Mouse (Mus musculus) megakaryocyte, adult 5-6 weeks (primary cell): ENCODE results near the gene Parvb. TPM values are rescaled to one million over a fixed set of nuclear protein-coding genes. Genes with fewer than 3 reads are reported as not detected.
"Not testable (repeated sequence)": the region's sequence is repeated elsewhere in the genome, so short reads cannot be mapped to it uniquely, and the experiment has no call there.

Source experiments
- ATAC-seq: 2 replicates; pipeline ENCODE4 v1.8.0; 2016; ENCODE audit warnings: mild to moderate bottlenecking, inconsistent platforms; ENCODE audit not compliant: poor library complexity, severe bottlenecking
- total RNA-seq, 2 experiments: library from RNA; stranded (forward) in 1 of 2; stranded (reverse) in 1 of 2; fragments of 153-499, 151-499 nt in 1 of 2; fragments of 221-1000, 200-1000 nt in 1 of 2; gene quantifications; 2 replicates each; pipeline versions ENCODE4 v1.2.3 to v1.2.4; 2015 to 2017

Gene Parvb
- total RNA-seq, 2 experiments from 2014 or later: 10.6 to 32.7 TPM

DNA sequence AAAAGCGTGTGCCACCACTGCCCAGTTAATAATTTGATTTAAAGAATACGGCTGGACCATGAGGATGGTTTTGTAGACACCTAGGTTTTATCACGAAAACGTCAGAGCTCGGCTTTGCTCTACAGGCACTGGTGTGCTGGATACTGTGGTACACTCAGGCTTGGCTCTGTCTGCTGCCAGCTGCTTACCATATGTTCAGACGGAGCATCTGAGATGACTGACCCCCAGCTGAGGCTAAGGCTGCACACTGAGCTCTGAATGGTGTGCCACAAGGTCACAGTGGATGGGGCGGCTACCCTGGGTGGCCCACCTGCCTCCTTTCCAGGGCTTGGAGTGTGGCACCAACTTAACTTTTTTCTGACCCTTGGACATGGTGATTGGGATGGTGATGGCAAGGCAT lies 53.6 kb downstream of the Parvb start:
- no peak for ATAC-seq

DNA sequence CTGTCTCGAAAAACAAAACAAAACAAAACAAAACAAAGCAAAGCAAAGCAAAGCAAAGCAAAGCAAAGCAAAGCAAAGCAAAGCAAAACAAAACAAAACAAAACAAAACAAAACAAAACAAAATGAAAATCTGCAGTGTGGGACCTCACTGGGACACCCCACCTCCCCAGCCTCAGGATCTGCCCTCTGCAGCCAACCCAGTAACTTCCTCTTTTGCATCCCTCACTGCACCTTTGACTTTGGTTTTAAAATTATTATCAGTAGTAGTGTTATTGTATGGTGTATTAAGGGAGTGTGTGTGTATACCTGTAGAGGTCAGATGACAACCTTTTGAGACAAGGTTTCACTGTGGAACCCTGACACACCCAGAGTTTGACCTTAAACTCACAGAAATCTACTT lies 57.1 kb downstream of the Parvb start:
- ATAC-seq: not testable (repeated sequence)

DNA sequence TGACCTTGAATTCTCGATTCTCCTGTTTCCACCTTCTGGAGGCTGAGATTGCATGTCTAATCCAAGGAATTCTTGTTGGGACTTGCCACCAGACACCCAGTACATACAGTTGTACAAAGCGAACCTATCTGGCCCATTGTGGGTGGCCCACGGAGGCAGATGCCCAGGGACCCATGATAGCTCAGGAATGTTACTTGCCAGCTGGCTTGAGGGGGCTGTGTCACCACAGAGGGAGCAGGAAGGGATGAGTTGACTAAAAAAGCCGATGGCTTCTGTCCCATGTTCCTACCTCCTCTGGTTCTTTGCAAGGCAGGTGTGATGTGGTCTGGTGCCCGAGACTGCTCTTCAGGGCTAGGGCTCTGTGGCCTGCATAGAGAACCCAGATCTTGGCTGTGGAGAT lies 59.3 kb downstream of the Parvb start:
- ATAC-seq: no peak

DNA sequence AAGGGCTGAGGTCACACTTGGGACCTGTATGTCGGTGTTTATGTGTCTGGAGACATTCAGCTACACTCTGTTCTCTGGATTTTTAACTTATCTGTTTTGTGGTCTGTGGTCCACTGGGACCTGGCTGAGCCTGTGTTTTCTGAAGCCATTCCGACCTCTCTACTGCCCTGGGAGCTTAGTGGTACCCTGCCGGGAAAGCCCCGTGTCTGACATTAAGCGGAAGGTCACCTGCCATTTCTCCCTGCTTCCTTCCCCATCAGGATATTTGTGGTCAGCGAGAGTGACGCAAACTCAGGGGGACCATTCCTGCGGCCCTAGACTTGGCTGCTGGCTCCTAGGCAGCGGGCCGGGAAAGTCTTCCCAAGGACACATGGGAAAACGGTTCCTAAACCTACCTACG lies 61.7 kb downstream of the Parvb start:
- ATAC-seq: peak; percentile 73

DNA sequence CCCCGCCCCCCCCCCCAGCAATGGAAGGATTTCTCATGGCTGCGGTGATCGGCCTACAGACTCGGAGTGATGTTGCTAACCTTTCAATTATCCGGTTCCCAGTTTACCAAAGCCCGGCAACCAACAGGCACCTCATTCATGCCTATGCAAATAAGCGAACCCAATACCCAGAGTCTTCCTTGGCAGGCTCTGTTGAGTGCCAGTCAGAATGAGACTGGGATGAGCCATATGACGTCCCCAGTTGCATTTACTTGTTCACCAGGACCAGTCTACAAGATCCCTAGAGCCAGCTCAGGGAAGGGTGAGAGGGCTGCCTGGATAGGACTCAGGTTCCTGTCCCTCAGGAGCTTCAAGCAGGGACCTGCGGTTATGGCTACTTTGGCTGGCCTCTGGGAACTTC lies 62.5 kb downstream of the Parvb start:
- ATAC-seq: no peak

DNA sequence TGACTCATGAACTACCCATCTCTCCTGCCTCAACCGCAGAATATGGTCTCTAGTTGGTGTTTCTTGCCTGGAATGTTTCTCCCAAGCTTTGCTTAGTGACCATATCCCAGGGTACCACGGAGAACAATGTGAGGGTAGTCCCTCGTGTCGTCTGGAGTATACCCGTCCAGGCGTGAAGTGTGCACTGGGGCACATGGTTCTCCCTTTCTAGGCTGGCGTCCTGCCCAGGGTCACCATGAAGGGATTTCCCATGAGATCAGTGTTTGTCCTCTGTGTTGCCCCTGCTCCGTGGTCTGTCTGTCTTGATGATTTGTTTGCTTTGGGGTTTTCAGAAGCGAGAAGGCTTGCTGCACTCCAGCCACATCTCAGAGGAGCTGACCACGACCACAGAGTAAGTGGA lies 63.4 kb downstream of the Parvb start:
- no peak for ATAC-seq

DNA sequence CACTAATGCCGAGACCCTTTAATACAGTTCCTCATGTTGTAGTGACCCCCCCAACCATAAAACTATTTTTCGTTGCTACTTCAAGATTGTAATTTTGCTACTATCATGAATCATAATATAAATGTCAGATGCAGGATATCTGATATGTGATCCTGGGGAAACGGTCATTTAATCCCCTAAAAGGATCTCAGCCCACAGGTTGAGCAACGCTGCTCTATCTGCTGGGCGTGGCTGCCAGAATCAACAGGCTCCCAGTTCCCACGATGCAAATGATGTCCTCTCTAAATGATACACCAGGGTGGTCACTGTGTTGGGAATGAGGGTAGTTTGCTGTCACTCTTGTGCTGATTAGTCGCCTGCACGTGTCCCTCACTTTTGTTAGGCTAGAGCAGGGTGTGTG lies 65.6 kb downstream of the Parvb start:
- ATAC-seq: no peak

DNA sequence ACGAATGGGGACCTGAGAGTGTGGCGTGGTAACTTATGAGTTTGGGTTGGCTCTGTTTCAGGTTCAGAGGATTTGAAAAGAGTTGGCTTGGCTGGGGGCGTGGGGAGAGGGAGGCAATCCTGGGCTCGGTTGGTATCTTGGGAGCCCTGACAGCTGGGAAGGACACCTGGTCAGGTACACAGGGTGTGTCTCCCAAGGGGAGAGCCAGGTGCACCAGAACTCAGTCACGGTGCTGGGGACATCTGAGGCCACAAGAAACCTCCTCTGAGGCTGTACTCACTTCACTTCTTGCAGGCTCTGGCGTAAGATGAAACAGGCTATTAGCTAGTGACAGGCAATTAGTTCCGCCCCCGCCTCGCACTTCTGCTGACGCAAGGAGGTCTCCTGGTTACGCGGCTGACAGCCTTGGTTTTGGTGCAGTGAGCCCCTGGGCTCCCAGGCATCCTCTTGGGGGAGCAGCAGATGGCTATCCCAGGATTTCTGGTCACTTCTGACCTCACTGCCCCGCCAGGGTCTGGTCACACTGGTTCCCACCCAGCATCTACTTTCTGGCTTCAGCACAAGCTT lies 67.0 kb downstream of the Parvb start:
- ATAC-seq: peak; percentile 93

DNA sequence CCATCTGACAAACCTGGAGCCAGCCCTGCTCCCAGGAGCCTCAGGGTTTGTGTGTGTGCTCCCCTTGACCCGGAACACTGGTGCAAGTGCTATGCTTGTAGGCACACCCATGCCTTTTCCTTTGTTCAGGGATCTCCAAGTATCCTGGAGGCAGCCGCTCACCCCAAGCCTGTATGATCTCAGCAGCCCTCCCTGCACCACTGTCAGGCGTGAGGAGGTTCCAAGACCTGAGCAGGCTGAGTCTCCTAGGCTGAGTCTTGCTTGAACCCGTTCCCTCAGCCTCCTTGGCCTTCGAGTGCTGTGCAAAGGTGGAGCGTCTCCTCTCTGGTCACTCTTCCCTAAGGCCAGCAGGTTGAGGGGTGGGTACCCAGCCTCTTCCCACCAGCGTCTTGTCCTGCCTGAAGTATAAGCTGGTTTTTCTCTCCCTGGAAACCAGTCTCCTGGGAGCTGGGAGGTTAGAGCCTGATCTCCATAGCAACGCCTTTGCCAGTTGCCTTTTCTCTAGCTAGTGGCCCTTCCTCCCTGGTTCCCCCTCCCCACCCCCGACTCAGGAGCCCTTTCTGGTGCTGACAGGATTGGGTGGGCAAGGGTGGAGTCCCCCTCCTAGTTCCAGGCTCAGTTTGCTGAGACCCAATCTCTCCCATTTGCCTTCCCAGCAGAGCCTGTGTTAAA lies 68.0 kb downstream of the Parvb start:
- no peak for ATAC-seq

DNA sequence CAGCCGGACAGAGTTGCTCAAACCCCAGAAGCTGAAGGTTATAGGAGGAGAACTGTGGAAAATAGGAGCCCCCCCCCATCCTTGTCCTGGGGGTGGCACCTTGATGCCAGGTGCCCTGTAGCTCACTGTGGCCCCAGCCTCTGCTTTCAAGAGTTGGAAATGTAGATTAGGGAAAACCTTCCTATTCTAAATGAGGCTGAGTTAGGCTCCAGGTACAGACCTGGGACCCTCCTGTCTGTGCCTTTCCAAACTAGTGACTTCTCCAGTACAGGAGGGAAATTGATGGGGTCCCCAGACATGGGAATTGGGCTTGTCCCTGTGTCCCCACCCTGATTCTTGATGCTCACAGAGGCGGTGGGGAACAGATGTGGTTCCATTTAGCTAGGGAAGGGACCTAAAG lies 68.7 kb downstream of the Parvb start:
- no peak for ATAC-seq

DNA sequence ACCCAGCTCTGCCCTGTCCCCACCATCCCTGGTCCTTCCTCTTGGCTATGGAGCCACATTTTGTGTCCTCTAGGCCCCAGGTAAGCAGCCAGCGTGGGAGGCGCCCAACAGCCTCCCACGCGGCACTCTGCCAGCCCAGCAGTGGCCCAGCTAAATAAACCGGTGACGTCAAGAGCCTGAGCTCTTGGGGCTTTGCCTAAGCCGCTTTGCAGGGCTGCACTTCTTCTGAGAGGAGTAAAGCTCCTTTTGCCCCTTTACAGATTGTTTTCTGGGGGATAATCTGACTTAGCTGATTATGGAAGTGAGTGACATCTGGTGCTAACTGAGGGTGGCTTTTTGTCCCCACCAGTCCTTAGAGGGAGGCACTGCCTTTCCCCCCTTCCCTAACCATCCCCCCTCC lies 69.2 kb downstream of the Parvb start:
- no peak for ATAC-seq

DNA sequence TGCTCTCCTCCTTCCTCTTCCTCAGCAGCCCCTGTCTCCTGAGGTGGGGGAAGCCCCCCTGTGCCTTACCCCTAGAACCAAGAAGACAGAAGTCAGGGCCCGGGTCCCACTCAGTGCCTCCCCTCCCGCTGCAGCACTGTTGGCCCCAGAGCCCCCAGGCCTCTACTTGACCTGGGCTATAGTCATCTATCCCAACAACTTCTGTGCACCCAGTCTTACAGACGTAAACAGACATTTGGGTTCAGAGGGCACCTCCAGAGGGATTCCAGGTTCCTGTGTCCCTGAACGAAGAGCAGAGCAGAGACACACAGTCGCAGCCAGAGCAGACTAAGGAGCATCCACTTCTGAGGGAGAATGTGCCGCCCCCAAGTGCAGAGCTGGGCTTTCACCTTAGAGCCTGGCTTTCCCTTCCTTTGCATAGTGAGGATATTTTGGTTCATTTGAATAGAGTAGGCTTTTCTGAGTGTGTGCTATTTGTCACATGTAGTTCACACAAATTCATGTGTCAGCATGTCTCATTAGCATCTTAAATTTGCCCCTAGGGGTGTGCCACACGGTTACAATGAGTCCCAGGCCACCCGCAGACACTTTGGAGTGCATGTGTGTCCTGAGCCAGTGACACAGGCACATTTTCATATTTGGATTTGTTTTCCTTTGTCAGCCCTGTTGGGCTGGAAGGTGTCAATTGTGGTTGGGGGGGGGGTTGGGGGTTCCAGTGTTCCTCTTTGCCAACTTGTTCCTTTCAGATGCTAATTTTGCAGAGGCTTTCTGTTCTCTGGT lies 70.0 kb downstream of the Parvb start:
- no peak for ATAC-seq

DNA sequence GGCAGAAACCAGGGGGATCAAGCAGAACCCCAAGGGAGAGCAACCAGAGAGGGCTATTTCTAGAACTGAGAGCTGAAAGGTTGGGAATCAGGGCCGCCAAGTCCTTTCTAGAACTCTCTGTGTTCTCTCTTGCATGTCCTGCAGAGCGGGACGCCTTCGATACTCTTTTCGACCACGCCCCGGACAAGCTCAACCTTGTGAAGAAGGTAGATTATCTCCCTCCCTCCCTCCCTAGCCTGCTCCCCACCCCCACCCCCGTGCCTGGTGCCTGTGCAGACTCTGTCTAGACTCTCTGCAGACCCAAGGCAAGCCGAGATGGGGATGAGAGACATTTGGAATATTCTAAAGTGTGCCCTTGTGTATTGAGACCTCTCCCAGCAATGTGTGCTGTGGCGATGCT lies 71.4 kb downstream of the Parvb start:
- no peak for ATAC-seq

DNA sequence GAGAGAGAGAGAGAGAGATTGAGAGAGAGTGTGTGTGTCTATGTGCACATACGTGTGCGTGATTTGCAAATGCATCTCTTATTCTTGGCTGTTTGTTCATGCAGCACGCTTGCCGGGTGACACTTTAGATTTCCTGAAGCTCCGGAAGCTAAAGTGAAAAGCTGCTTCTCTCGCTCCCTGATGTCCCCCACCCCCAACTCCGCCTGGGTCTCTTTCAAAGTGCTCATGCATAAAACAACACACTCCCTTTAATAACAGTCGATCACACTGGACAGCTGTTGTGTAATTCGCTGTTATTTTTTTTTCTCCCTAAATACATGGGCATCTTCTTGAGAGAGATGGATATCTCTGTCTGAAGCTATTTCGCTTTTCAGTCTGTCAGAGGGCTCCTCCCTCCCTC lies 73.5 kb downstream of the Parvb start:
- no peak for ATAC-seq

DNA sequence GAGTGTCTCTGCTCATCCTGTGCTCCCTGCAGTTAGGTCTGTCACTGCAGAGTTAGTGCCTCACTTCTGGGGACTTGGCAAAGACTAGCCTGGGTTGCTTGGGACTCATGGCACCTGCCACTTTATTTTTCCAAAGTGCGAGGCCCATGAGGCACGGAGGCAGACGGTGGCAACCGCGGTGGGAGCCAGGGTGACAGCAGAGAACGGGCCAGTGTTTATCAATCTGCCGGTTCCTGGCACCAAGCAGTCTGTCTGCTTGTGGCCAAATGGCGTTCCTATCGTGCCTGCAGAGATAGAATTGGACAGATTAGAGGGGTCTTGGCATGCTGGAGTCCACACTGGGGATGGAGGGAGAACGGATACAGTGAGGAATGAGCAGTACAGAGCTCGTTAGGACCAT lies 78.4 kb downstream of the Parvb start:
- no peak for ATAC-seq

DNA sequence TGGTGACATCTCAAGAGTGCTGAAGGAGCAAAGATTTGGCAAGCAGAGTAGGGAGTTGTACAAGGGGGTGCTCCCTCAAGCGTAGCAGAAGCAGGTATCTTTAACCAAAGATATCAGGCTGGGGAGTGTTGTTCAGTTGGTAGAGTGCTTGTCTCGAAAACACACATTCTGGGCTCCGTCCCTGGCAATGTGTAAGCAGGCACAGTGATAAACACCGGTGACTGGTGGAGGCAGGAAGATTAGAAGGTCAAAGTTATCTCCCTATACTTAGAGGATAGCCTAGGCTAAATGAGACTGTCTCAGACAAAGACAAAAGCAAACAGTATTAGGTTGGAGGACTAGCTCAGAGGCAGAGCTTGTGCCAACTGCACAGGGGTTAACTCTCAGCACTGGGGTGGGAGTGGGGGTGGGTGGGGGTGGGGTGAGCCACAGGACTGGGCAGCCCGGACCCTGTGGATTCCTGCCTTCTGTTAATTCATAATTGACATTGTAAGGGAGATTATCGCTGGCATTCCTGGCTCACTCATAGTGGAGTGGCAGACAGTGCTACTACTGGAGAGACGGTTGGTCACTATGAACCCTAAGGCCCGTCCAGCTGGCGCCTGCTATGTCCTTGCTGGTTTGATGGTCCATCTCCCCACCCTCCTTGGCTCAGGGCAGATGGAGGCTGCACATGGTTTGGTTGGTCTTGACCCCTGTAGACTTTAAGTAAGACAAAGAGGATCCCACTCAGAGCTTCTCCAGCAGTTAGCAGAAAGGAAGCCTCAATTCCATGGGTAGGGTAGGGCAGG lies 79.6 kb downstream of the Parvb start:
- no peak for ATAC-seq

DNA sequence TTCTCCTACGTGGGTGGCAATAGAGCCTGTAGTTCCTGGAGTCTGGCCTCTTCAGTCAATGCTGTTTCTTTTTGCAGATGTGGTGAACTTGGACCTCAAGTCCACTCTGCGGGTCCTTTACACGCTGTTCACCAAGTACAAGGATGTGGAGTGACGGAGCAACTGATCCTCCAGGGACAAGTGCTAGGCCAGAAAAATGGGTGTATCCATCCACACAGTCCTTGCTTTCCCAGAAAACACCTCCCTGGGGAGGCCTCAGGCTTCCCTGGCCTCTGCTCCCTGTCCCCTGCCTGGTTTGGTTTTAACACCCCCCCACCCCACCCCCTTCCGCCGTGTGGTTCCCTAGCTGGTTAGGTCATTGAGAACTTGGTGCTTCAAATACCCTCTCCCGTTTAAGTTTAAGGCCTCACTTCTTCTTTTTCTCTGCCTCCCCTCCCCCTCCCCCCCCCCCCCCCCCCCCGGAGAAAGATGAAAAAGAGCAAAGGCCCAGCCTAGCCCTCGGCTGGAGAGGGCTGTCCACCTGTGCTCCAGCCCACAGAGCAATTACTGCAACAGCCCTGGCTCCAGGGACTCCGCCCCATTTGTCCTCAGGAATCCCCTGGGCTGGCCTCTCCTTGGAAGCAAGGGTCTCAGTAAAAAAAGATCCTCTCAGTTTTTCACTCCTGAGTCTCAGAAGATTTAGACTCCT lies 81.2 kb downstream of the Parvb start:
- peak; percentile 33 for ATAC-seq

DNA sequence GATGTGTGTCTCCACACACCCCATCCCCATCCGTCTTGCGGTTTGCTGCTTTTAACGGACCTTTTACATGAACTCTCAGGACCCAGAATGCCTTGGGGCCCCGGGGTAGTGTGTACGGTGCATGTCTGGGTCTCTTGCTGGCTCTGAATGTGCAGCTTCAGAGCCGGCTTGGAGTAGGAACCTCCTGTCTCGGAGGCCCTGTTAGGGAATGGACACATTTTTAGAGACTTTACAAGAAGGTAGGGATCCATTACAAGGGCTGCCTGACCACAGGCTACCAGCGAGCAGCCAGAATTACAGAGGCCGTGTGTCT lies 81.7 kb downstream of the Parvb start:
- ATAC-seq: peak; percentile 34

DNA sequence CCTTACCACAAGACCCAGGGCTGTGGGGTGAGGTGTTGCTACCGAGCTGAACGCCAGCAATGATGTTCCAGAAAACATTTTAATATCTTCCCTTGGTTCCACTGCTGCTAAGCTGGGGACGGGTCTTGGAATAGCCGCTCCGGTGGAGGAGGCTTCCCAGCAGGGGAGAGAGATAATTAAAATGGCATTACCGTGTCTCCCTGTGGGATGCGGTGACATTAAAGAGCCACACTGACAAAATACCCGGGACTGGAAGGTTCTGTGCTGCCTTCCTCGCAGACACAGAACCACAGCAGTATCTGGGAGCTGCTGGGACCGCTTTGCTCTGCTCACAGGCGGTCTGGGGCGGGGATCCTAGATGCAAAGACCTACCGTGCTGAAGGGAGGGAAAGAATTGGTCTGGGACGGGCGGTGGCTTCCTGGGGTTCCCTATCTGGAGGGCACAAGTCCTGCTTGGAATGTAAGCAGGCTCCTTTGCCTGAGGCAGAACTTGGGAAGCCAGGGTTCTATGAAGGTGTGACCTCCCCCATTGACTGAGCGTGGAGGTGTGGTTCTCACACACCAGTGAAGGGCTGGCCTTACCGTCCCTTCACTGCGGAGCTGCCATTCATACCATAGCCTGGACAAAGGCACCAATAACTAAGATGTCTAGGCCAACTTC lies 82.7 kb downstream of the Parvb start:
- no peak for ATAC-seq

DNA sequence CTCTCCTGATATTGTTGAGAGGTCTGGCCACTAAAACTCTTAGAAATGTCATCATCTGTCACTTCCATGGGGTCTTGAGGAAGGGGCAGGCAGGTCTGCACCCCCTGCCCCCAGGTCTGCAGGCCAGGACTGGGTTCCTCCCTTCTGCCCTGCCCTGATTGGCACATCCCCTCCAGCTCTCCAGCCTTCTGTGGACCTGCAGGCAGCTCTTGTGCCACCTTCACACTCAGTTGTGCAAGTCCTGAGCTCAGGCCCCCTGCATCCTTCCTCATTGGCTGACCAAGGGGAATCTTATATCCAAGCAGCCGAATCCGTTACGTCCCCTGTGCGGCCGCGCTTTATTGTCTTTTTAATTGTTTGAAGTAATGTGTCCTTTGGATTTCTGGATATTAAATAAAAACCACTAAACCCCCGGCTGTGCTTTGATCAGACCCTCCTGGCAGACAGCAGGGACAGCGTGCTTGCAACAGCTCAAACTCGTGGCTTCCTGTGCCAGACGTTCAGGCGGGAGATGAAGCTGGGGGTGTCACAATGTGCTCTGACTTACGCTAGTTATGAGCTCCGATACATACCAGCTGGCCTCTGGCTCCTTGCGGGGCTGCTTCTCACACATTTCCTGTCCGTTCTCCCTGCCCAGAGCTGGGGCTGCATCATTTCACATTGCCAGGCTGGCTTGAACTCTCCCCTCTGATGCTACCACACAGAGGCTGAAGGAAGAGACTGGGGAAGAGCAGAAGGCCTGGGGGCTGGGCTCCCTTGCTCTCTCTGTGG lies 83.6 kb downstream of the Parvb start:
- ATAC-seq: peak; percentile 82
